Mouse (Mus musculus) adrenal gland, adult (tissue): ENCODE measurements at regions not wholly inside any gene's neighbourhood (a gene's known extent, or its start where the extent isn't known, plus 50 kb on each side); places are given as distances from the start of the nearest gene placed in this dataset.

Source experiments
- DNase-seq, 2 experiments: peaks; one replicate each; pipeline ENCODE4 v3.0.0; 2022 to 2023; ENCODE audit warnings: low spot score in 1 of 2; ENCODE audit not compliant: inconsistent age in 2 of 2

- DNase-seq, result no peak
Observed at GRCm38 (mm10) chr4:153227680-153228420, 254.8 kb downstream of the Ajap1 start.

DNA sequence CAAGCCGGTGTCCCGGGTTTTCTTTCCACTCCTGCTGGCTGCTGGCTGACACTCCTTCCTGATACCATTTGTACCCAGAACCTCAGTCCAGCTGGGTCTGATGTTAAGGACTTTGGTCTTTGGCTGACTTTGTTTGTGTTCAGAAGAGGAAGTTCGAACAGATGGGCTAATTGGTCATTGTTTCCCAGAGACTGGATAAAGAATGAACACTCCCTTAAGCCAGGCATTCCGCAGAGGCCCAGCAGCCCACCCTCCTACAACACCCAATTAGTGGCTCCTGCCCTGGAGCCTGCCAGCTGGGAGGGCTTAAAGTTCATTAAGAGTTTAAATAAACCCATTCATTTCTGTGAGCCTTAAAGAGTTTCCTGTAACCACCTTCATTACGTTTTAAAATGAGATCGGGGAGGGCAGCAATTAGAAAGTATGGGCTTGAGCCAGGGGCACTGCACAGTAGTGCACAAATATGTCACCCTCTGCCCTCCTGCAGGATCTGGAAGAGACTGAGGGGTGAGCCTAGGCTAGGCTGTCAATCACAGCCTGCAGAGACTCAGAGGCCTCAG is 257.9 kb downstream of the Ajap1 start:
- no peak for DNase-seq

DNA sequence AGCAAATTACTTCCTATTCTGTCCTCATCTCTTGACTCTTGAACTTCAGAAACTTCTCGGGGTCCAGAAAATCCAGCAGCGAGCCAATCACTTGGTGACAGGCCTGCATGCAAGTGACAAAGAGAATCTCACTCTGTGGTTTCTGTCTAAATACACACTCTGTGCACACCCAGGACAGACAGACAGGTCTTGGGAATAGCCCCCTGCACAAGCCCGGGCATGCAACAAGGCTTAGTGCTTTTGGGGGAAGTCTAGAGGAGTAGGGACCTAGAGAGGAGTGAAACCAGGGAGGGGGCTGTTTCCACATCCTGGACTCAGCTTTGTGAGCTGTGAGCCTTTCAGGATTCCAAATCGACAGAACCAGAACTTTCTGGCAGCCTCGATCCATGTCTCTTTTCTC is 259.6 kb downstream of the Ajap1 start:
- DNase-seq, result no peak

- DNase-seq, result no peak
Observed at GRCm38 (mm10) chr4:153220485-153220884, 262.1 kb downstream of the Ajap1 start.

GRCm38 (mm10) chr4:153220074-153220473 is 262.5 kb downstream of the Ajap1 start:
- DNase-seq, result no peak

DNA sequence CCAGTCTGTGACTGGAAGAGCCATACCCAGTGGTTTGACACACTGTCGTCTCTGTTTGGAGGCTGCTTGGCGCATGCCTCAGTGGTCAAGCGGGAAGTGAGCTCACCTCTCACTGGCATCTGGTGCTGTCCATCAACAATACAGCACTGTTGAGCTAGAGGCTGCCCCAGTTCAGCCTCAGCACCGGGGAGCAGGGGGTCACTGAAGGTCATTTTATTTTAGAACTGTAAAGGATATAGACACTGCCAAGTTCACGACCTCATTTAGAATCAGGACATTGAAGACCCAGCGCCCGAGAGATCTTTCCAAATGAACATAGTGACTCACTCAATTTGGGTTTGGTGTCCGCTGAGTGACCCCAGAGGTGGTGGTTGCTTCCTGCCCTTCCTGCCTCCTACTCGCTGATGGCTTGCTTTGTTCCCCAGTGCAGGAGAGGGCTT is 265.1 kb downstream of the Ajap1 start:
- peak; percentile 31 to 49 for DNase-seq

DNA sequence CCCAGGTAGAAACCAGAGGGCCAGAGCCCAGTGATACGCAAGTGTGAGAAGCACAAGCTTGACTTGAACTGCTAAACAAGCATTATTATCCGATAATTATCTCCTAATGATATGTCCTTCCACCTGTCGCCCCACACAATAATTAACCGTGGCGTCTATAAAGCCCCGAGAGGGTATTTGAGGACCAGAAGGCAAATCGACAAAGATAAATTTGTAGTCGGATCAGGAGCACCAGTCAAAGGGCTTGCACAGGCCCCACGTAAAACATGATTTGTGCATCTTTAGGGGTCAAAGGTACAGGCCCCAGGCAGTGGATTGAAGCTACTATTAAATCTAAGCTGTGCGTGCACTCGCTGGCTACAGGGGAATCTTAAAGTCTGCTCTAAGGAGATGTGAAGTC is 270.5 kb downstream of the Ajap1 start:
- DNase-seq, result no peak

DNA sequence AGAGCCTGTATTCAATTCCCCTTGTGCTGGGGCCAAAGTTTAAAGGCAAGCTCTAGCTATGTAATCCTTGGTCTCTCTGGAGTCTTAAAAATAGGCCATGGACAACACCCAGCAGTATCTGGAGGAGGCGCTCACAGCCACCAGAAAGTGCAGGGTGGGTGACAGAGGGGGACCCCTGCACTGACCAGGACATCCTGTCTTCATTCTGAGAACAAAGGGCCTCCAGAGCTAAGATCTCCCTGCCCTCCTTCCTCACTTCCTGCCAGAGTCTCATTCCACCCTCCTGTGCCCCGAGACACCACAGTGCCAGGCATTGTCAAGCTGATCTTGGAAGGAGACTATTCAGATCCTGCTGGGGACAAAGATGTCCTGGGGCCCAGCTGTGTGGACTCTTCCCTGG is 273.8 kb downstream of the Ajap1 start:
- DNase-seq, result no peak

- no peak for DNase-seq
Observed at GRCm38 (mm10) chr4:153208215-153208614, 274.4 kb downstream of the Ajap1 start.

DNA sequence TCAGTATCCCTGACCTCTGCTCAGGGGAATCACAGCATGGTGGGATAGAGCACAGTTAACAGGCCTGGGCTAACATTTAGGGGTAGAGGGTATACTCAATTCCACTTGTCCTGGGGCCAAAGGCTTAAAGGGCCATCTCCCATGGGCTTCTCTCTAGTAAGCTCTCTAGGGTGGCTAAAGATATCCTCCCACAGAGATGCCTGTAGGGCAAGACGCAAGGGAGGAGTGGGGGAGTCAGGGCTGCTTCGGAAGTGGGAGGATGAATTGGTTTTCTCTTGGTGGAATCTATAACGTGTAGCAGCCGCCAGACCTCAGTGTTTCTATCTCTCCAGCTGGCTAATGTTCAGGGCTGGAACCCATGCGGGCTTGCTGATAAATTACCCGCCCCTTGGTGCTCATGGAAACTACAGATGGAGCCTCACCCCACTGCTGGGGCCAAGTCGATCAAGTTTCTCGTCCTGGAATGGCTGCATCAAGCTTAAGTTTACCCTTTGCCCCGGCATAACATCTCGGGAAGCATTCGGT is 275.0 kb downstream of the Ajap1 start:
- no peak for DNase-seq

GRCm38 (mm10) chr4:153206789-153207457 is 275.7 kb downstream of the Ajap1 start:
- no peak for DNase-seq

DNA sequence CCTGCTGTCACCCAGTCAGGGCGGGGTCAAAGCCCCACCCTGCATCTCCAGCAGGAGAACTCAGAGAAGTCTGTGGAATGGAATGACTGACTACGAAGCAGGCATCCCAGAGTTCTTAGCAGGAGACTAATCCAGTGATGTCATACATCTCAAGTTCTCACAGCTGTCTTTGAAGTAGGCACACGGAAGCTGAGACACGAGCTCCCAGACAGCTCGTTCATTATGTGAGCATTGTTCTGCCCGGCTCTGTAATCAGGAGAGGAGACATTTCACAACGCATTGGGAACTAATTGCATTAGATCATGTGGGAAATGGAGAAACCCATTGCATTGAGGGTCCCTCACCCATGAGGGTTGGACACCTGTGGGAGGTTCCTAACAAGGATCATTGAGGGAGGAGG is 277.8 kb downstream of the Ajap1 start:
- no peak for DNase-seq

DNA sequence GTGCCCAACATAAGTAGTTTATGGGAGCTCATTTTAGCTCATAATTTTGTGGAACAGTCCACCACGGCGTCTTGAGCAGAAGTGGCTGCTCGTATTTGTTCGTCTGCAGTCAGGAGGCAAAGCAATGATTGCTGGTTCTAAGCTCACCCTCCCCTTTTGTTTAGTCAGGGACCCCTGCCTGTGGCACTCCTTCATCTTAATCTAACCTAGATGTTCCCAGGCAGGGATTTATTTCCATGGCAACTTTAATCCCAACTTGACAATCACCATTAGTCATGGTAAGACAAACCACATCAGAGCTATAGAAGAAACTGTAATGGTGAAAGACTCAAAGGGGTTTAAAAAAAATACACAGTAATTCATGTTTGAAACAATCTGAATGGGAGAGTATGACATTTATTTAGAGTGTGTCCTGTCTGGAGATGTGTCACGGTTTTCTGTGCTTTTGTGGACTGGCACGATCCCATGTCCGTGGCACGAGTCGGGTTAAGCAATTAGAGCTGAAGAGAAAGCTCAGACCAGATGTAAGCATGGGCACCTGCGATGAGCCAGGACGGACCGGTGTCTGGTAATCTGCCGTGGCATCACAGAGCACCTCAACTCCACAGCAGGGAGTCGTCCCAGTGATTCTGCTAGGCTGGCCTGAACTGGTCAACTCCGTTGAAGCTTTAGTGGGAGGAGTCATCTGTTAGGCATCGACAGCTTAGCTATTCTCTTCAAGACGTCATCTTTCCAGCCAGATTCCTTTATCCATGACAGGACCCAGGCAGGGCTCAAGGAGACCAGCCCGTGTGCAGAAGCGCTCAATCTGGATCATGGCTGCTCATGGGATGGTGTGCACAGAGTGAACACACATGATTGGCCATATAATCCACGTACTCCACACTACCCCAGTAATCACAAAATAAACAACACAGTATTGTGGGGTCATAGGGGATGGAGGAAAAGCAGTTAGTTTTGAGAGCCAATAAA is 281.5 kb downstream of the Ajap1 start:
- no peak for DNase-seq

DNA sequence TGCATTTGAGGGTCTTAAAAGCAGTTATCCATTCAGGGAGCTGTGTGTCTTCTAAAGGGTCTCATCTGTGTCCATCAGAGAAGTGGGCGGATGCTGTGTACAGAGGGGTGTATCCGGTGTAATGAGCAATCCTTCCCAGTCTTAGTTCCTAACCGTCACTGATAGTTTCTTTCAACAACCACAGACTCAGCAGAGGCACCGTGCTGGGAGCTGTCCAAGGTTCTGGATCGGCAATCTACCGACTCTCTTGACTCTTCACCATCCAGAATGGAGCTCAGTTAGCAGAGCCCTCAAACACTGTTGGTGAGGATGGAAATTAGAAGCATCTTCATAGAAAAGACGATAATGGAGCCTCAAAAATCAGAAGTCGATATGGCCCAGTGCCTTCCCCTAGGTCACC is 293.1 kb downstream of the Ajap1 start:
- peak; percentile 48 to 77 for DNase-seq

GRCm38 (mm10) chr4:153188504-153189031 is 294.0 kb downstream of the Ajap1 start:
- DNase-seq, result no peak

DNA sequence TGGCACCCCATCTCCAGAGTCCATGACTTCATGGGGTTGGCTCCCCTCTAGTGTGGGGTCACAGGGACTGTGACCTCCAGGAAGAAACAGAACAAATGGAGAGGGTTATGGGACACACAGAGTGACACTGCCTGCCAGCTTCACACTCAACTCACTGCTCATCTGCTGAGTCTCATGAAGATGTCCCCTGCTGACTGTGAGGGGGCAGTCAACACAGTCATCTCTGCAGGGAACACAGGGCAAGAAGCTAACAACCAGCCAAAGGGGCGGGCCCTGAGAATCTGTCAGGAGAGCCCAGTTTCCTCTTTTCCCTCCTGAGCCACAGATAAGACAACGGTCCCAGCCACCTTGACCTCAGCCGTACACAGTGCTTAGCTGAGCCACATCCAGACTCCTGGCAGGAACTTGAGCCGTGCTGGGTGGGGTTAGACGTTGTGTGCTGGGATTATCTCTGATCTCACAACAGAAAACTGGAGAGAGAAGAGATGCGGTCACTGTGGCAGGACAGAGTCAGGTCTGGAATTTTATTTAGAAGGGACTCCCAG is 294.6 kb downstream of the Ajap1 start:
- DNase-seq, result no peak

GRCm38 (mm10) chr4:153177496-153177895 is 305.1 kb downstream of the Ajap1 start:
- DNase-seq, result no peak

DNA sequence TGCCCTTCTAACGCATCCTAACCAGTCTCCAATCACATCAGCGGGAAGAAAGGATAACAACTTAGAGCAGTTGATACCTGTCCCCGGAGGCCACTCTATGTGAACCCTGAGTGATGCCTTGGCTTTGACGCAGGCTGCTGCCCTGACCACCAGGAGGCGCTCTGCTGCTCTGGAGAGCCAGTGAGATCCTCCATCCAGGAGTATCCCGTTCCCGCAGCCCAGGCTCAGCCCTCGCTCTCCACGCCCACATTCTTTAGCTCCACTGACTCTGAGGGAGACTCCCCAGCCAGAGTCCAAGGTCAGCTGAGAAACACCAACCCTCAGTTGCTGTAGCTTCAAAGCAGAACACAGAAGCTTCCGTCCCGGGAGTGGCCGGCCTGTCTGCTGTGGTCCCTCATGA is 307.0 kb downstream of the Ajap1 start:
- peak; percentile 43 to 72 for DNase-seq

GRCm38 (mm10) chr4:153175077-153175476 is 307.5 kb downstream of the Ajap1 start:
- DNase-seq, result no peak

- no peak for DNase-seq
Observed at GRCm38 (mm10) chr4:153169991-153170390, 312.6 kb downstream of the Ajap1 start.
